Mouse (Mus musculus) frontal cortex, adult (tissue): ENCODE measurements around the gene Mroh2a.
"Not testable (repeated sequence)": the region's sequence is repeated elsewhere in the genome, so short reads cannot be mapped to it uniquely, and the experiment has no call there.

Experiments
- ATAC-seq: cut with Nextera tagmentation; 2 replicates; pipeline ENCODE4 v1.9.2; 2017; ENCODE audit warnings: mild to moderate bottlenecking, moderate library complexity, mixed read lengths; ENCODE audit not compliant: low TSS enrichment

Gene Mroh2a

DNA sequence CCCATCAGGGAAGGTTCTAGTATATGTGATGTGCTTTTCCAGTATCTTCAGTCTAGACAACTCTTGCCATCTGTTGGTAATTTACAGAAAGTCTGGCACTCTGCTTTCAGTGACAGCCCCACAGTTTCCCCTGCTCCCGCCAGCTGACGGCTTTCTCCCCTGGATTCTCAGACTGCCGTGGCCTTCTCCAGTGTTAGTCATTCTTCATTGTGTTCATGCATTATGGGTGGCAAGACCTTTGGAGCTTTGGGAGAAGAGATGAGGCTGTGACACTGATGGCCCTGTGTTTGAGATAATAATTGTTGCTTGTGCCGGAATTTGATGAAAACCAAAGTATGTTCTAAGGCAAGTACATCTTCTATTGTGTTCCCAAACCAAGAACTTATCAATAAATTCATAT is 8.2 kb upstream of the Mroh2a start:
- no peak for ATAC-seq

DNA sequence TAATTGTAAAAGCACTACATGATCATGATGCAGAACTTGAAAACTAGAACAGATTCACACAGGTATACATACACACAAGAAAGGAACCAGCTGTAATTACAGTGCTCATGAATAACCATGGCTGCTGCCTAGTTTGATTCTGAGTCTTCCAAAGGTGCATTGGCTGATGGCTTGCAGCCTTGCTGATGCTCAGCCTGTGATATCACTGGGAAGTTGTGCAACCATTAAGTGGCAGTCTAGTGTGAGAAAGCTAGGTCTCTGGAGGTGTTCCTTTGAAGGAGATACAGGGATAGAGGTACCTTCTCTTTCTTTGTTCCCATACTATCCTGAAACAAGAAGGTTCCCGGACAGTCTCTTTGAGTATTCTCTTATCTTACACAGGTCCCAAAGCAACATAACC is 7.7 kb upstream of the Mroh2a start:
- no peak for ATAC-seq

DNA sequence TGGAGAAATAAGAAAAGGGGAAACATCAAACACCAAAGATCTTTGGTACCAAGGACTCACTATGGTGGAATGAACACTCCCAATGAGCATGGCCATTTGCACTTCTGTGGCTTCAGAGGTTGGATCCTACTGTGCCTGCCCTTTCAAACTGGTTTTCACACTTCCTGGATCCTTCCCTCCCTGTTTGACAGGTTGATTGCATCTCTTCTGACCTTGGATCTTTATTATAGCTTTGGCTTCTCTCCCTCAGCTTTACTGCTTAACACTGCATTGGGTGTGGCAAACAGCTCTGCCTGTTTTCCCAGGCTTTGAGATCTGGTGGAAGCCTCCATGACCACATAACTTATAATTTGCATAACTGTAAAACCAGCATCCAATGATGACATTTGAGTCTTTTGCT is 6.5 kb upstream of the Mroh2a start:
- ATAC-seq: no peak

DNA sequence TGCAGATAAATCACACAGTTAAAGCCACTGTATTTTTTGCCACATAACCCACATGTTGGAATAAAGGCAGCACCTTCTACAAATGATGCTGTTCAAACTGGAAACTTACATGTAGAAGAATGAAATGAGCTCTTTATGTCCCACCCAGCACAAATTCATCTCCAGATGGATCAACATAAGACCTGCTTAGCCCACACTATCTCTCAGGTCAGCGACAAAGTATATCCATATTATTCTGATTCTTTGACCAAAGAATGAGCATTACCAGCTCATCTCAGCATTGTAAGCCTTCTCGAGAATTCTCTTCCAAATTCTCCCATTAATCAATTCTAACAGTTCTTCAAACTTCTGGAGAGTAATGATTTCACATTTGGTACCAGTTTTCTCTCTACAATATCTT is 4.6 kb upstream of the Mroh2a start:
- no peak for ATAC-seq

DNA sequence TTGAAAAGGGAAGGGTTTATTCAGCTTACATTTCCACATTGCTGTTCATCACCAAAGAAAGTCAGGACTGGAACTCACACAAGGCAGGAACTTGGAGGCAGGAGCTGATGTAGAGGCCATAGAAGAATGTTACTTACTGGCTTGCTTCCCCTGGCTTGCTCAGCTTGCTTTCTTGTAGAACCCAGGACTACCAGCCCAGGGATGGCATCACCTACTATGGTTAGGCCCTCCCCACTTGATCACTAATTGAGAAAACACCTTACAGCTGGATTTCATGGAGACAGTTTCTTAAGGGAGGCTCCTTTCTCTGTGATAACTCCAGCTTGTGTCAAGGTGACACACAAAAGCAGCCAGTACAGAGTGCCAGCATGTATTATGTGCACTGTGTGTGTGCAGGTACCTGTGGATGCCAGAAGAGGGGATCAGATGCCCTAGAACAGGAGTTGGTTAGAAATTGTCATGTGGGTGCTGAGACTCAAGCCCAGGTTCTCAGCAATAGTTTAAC is 3.7 kb upstream of the Mroh2a start:
- not testable (repeated sequence) for ATAC-seq

DNA sequence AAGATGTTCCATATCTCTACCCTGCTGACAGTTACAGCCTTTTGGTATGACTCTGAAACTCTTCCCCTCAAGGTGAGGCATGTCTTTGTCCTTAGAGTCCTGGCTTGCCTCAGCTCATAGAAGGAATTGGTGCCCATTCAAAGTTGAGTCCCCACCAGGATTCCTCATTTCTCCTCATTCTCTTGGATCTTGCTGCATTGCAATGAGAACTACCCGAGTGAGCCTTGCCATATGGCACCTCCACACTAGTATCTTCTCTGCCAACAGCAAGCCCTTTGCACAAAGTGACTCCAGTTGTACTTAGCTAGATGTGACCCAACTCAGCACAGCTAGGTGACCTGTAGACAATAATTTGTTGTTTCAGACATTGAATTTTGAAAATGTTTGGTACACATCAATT is 3.2 kb upstream of the Mroh2a start:
- ATAC-seq: no peak

DNA sequence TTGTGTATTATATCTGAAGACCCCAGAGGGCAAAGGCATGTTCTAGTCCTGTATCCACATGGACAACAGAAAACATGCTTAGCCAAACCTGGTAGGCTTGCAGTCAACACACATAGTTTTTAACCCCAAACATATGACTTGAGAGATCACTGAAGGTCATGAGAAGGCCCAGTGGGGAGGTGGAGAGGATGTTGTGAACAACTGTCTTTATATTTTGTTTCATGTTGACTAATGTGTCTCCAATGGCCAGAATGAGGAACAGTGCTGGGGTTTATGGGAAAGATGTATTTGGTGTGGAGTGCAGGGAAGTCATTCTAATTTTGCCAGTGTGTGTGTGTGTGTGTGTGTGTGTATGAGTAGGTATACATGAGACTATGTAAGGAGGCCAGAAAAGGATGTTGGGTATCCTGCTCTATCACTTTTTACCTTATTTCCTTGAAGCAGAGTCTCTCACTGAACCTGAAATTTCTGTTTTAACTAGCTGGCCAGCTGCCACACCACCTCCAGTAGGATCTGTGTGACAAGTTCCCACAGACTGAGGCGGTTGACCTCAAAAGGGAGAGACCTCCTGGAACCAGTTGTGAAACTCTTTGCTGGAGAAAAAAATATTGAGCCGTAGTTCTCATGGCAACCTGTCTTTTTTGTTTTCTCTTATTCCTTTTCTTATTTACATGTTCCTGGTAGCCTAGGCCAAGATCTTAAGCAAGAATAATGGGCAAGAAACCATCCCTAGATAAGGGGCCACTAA is 2.6 kb upstream of the Mroh2a start:
- no peak for ATAC-seq

DNA sequence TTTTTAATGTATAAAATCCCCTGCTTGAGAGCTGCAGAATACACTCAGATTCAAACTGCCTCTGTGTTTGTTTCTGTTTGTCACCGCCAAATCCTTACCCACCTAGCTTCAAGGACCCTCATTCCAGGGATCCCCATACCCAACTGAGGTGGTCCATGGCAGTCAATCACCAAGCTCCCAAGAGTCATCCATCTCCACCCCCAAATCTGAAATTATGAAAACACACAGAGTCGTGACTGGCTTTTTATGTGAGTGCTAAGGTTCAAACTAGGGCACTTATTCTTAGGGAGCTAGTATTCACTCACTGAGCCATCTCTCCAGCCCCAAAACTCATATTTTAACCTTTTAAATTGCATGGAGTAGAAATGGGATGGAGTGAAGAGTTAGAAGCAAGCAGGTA is 1.5 kb upstream of the Mroh2a start:
- not testable (repeated sequence) for ATAC-seq

DNA sequence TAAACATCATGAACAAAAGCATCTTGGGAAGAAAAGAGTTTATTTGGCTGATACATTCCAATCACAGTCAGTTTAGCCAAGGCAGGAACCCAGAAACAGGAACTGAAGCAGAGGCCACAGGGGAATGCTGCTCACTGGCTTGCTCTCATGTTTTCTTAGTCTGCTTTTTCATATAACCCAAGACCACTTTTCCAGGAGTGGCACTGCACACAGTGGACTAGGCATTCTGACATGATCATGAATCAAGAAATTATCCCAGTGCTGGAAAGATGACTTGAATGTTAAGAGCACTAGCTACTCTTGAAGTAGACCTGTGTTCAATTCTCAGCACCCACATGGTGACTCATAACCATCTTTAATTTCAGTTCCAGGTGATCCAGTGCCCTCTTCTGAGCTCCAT is 1.0 kb upstream of the Mroh2a start:
- no peak for ATAC-seq

DNA sequence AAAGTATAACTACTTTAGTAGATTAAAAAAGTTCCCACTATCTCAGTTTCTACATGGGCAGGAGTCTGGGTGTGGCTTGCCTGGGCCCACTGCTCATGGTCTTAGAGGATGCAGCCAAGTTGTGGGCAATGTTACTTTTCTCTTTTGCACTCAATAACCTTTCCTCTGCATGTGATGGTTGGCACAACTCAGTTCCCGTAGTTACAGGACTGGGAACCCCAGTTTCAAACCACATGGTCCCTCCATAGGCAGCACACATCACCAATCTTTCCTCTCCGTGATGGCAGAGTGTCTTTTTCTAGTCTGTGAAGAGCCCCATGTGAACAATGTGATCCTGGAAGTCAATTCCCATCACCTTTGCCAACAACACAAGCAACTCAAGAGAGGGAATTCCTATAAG is 696 bp downstream of the Mroh2a start:
- no peak for ATAC-seq

DNA sequence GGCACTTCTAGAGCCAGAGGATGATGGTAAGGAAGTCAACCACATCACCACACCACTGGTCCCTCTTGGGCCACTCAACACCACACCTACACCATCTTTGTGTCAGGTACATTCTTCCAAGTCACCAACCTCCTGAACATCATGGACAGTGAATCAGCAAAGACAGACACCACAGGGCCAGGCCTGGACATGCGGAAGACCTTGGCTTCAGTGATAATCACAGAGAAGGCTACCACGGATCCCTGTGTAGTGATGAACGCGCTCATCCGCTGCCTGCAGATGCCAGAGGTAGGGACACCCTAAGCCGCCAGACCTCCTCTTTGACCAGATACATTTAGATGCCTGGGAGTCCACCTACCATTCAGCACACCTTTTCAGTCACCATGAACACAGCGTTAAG is 1.3 kb downstream of the Mroh2a start:
- no peak for ATAC-seq

DNA sequence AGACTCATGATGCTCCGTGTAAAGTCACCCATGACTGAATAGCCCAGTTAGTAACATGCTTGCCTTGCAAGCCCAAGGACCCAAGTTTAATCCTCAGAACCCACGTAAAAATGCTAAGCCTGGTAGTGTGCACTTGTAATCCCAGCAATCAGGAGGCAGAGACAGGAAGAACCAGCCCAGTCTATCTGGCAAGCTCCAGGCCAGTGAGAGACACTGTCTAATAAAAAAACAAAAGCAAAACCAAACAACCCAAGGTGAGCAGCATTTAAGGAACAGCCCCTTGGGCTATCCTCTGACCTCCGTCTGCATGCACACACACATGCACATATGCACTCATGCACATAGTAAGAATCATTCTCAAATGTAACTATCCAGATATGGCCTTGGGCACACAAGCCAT is 2.8 kb downstream of the Mroh2a start:
- no peak for ATAC-seq

DNA sequence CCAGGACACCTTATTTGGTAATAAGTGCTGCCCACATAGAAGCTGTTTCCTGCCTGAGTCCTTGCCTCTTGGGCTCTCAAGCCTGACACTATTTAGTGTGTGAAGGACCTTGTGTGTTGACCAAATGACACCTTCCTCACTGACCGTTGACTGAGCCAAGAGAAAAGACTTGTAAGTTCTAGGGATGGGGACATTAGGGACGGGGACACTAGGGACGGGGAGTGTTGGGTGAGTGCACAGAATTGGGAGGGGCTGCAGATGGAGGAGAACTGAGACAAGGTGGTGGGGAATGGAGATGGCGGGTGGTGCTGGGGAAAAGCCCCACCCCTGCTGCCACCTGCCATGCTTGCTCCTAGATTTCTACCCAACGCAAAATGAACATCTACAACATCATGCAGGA is 3.2 kb downstream of the Mroh2a start:
- ATAC-seq: no peak

DNA sequence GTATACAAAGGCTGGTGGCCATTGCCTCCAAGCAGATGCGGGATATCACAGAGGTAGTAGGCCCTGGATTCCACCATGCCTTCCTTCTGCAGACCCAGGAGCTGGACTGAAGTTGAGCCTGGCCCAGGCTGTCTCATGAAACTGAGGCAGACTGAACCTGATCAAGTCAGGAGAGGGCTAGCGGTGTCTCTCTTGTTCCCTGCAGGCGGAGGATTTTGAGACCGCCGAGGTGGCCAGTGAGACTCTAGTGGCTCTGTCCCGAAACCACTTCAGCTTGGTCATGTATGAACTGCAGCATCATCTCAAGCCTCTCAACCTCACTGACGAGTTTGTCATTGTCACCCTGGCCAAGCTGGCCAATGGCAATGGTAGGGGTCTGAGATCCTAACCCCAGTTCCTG is 3.6 kb downstream of the Mroh2a start:
- no peak for ATAC-seq

DNA sequence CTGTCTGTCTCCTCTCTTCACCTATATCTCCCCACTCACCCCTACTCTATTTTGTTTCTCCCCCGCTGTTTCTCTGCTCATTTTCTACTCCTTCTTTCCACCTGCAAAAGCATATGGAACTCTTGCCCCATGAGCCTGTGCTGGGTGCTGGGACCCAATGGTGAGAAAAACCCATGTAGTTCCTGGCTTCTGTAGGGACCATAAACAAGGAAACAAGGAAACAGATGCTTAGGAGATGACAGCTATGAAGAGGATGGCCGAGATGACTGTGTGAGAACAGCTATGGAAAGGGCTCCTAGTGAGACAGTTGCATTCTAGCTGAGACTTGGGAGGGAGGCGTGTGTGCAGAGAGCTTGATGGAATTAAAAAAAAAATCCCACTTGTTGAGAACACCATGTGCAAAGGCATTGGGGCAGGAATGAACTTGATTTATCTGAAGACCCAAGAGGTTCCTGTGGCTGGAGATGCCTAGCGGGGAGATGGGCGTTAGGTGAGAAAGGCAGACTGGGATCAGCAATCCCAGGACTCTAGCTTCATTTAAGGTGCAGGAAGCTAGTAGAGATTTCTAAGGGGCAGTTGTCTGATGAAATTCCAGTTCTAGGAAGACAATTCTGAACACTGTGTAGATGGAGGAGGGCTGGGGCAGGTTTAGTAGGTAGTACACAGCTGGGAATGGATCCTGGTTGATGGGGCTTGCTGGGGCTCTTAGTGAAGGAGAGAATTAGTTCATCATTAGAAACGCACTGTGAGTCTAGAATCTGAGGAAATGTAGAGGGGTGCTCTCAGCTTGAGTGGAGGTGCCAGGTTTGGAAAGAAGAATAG is 4.4 kb downstream of the Mroh2a start:
- no peak for ATAC-seq

DNA sequence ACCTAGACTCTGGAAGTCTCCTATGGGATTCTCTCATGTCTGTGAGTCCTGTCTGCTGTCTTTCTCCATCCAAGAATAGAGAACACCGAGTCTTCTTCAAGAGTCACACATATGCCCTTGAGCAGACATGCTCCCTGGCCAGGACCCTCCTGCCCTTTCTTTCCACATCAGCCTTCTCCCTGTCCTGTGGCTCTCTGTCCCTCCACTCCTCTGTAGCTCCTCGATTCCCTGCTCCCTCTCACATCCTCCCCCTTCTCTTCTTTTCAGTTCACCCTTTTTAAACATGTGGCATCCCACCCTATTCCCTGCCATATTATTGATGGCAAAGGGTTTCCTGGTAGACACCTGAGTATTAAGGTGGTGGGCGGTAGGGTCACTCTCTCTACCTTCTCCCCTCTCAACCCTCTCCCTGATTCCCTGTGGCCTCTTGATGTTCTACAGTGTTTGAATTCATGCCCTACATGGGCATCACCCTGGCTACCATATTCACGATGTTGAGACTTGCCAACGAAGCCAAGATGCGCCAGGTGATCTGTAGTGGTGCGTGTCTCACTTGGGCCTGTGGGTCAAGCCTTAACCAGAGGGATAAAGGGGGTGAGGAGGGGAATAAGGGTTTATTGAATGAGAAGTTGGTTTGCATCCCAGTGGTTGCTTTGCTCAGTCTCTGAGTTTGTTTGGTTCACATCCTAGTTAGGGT is 5.2 kb downstream of the Mroh2a start:
- ATAC-seq: no peak

DNA sequence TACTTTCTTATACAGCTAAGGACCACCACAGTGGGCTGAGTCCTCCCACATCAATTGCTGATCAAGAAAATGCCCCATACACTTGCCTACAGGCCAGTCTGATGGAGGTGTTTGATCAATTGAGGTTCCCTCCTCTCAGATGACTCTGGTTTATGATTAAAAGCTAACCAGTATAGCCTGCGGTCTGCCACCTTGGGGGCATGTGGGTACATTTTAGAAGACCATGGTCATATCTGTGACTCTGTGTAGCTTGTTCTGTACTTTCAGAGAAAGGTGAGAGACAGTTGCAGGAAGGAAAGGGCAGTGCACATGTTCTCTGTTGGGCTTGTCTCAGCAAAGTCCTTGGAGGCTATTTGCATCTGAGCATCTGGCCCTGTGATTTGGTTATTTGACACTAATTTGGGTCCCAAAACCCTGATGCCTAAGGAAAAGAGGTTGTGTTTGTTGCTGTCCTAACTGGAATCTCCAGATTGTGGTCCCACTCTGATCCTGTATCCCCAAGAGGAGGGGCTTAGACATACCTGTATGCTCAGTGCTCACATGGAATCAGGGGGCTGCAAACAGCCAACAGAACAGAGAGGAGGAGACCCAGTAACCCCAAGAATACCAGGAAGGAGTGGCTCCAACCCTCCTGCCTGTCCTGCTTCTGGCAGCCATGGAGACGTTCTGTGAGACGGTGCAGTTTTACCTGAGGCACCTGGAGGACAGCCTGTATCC is 6.0 kb downstream of the Mroh2a start:
- ATAC-seq: no peak

DNA sequence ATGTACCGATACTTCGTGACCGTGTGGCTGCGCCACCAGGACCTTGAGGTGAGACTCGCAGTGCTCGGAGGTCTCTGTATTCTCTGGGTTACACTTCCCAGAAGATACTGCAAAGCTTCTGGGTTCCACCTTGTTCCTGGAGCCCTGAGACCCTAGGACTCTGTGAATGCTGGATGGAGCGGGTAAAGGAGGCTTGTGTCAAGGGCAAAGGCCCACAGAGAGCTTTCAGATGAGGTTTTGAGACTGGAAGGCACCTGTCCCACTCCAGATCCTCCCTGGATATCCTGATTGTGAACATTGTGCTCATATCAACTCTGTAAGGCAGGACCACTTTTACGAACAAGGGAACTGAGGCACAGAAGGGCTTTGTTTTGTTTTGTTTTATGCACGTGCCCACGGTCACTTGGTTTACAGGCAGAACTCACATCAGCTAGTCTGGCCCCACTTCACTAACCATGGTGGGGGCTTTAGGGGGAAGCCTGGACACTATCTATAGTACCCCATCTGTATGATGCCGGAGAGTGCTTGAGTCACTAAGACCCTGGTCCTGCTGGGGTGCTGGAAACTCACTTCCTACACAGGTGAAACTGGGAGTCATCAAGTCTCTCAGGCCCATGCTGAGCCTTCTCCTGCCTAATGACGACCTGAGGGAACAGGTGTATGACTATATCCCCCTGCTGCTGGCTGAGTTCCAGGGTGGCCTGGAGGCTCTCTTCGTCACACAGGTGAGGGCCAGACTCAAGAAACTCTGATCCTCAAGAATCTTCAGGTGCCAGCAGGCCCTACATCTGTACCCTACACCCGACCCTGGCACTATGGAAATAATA is 6.8 kb downstream of the Mroh2a start:
- no peak for ATAC-seq

DNA sequence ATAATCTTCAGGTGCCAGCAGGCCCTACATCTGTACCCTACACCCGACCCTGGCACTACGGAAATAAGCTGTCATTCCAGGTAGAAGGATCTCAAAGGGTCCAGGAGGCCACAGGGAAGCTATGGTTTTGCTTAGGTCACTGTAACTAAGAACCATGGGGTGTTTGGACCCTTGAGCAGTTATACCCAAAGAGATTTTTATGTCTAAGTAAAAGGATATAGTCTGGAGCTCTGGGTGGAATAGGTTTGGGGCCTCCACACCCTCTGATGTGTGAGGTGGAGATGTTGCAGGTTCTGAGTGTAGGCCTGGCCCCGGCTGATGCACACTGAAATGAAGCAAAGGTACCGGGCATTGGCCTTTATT is 7.4 kb downstream of the Mroh2a start:
- no peak for ATAC-seq

DNA sequence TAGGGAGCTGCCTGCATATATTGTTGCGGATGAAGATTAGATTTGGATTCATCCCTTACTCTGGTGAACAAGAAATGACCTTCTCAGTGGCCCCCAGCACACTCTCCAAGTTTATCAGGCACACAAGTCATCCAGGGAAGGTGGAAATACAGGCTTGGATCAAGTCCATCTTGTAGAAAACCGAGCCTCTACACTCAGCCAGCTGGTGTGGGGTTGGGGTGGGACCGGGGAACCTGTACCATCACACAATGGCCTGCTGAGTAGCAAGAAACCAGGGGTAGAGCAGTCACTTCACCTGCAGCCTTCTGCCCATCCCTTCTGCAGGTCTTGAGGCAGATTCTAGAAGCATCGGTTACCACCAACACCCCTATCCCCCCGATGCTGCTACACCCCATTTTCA is 7.9 kb downstream of the Mroh2a start:
- ATAC-seq: no peak
